Mouse (Mus musculus) liver, adult (tissue): ENCODE measurements at regions not wholly inside any gene's neighbourhood (a gene's known extent, or its start where the extent isn't known, plus 50 kb on each side); places are given as distances from the start of the nearest gene placed in this dataset.

Source experiments
- GATA4 ChIP-seq: IDR thresholded peaks from 2 replicates; pipeline ENCODE4 v1.6.1; 2014; ENCODE audit warnings: mild to moderate bottlenecking, low read length; ENCODE audit not compliant: insufficient replicate concordance

DNA sequence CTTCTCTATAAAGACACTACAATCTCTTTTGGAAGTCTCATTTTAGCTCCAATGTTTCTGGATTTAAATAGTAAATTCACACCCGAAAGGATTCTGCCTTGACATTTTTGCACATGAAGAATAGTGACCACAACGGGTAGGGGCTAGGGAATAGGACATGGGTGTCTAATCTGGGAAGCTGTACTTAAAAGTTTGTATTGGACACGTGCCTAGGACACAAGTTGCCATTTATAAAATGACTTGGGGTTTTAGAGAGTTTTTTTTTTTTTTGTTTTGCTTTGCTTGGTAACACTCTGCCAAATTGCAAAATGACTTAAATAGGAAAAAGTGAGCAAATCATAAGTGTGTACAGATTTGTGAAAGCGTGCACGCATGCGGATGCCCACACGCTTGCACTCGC lies 93.8 kb upstream of the Pkn2 start:
- TF ChIP-seq GATA4 = no peak

DNA sequence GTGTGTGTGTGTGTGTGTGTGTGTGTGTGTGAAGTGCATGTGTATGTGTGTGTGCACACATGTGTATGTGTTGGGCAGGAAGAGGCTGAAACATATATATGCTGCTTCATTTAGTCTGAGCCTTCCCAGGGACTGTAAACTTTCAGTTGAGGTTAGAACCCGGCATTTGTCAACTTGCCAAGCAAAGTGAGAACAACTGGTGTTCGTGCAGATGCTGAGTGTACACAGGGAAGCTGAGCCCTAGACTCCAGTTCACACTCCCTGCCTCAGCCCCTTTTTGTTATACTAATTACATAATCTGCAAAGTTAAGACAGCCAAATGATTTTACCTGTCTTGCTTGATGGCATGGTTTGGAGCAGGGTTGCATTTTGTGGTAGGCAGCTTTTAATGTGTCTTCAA lies 87.7 kb upstream of the Pkn2 start:
- TF ChIP-seq GATA4 = no peak

DNA sequence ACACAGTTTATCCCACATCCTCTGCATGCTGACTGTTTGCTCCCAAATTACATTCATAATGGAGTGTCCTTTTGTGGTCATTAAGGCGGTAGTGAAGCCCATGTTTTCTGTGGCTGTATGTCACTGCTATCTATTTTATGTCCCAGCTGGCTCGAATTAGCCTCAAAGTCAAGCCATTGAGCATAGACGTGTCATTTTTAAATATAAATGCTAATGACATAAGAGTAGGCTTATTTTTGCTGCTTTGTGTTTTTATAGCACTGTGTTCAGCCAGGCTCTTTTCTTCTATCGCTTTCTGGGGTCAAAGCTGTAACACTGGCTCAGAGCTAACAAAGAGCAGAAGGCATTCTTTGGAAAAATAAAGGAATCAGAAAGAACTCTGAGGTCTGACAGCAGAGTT lies 83.8 kb upstream of the Pkn2 start:
- no peak for TF ChIP-seq GATA4

DNA sequence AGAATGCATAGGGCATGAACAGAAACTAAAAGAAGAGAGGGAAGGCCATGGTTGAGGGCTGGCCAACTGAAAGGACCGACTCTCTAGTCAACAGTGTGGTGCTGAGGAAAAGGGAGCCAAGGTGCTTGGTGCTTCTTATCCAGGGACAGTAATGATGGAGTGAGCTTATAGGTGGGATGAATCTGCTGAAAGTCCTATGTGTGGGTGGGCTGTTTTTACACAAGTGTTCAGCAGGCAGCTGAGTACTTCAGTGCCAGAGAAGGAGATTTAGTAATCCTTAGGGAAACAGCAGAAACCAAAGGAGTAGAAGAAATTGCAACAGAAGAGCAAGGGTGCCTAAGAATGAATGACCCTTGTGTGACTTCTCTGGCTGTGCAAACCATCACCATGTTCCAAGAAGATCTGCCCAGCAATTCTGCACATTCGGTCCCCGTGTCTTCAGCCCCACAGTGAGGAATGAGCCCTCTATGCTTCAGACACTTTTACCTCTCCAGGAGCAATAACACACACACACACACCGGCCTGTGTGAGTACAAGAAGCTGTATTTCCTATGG lies 82.1 kb upstream of the Pkn2 start:
- TF ChIP-seq GATA4 = no peak

DNA sequence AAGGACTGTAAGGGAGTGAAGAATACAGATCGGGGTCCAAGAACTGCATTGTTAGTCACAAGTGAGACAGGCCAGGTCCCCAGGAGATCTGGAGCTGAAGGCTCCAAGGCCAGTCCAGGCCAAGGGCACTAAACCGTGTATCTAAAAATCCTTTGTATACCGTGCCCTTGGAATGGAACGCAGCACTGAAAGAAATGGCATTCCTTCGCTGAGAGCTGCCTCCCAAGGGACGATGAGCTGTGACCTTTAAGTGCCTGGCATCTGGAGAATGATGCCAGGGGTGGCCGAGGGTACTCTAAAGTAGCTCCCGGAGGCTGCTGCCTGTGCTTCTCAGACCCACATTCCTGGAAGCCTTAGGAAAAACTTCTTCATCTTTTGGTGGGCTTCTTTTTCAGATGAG lies 76.0 kb upstream of the Pkn2 start:
- TF ChIP-seq GATA4 = no peak

DNA sequence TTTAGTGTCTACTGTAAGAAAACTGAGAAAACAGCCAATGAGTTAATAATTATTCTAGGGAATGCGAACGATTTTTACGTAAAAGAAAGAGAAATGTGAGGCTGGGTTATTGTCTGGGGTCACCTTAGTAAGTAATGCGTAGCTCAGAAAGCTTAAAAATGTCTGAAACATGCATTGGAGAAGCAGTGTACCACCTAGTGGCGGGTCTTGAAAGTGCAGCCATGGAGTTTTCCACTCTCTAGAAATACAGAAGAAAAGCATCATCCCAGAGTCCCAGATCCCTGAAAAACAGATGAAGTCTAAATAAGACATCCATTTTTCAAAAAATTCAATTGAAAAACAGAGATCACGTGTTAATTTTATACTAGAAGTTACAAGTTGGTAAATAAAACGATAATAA lies 67.0 kb upstream of the Pkn2 start:
- TF ChIP-seq GATA4 = no peak

DNA sequence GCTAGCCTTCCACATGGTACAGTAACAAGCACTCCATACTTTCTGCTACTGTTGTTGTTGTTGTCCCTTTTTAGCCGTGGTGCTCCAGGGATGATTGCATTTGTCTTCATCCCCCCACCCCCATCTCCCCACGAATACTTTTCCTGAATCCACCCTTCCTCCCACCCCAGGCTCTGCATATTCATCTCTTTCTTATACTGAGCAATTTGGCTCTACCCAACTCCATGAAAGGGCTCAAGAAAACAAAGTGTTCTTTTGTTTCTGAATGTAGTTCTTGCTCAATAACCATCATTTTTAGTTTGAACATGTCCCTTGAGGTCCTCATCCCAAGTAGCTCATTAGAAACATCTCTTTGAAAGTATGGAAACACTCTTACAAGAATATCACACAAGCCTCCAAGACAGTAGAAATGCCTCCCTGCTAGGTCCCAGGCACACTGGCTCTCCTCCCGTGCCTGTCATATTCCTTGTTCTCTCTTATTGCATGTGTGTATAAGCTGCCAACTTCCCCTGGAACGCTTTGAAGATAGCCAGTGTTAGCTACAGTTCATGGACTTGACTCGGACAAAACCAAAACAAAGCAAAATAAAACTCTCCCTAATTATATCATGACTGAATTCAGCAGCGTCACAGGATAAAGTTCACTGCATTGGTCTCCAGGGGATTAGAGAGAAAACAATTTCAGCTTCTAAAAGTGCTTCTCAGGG lies 59.7 kb upstream of the Pkn2 start:
- TF ChIP-seq GATA4 = no peak

DNA sequence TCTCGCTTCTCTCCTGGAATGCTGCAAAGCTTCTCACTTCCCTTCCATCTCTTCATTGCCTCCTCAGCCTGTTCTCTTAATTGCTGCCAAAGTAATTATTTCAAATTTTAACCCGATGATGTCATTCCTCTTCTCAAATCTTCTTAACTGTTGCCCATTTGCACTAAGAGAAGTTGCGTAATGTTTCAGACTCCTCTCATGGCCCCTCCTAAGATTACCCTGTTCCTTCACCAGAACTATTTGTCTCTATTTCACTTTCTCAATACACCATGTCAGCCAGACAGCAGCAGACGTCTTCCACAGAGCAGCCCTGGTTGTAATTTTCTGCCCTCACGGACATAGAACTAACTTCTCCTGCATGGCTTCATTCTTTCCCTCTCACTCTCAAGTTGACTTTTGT lies 59.1 kb upstream of the Pkn2 start:
- no peak for TF ChIP-seq GATA4

DNA sequence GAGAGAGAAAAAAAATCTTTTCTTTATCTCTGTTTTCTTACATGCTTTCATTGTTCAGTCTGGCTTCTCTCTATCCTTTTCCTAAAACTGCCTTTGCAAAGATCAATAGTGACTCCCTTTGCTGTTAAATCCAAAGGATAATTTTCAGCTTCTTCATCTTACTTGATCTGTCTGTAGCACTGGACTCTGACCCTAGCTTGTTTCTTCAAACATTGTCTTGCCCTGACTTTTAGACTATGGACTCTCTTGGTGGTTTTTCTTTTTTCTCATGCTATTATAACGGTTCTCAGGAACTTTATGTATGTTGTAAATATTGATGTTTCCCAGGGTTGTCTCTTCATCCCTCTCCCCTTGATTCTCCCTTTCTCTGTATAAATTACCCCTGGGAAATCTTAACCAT lies 58.0 kb upstream of the Pkn2 start:
- no peak for TF ChIP-seq GATA4

DNA sequence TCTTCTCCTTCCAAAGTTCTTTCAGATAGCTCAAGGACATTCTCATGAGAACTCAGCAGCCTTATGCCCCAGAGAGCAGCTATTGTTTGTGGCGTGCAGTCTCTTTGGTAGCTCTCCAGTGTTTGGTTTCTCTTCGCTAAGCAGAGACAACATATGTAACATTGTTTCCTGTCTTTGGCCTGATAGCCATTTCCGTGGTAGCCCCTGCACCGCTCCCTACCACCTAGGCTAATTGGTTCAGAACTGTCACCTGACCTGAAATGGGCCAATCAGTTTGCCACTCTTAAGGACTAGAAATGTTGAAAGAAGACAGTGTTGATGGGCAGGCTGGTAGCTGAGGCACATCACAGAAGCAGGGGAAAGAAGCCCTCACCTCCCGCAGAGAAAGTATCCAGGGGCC lies 54.1 kb upstream of the Pkn2 start:
- no peak; the same call in 1 of the 2 replicates for TF ChIP-seq GATA4

DNA sequence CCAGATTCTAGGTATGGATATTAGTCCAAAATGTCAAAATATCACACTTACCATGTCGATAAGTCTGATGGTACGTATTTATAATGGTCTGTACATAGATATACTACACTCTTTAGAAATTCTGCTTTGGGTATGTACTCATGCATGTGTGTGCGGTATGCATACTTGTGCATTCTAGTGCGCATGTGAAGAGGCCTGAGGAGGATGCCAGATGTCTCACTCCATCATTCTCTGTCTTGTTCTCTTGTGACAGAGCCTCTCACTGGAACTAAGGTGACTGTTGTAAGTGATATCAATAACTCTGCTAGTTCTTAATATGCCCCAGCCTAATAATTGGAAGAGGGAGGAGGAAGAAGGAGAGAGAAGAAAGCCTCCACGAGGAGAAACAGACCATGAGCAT lies 52.5 kb upstream of the Pkn2 start:
- no peak for TF ChIP-seq GATA4

DNA sequence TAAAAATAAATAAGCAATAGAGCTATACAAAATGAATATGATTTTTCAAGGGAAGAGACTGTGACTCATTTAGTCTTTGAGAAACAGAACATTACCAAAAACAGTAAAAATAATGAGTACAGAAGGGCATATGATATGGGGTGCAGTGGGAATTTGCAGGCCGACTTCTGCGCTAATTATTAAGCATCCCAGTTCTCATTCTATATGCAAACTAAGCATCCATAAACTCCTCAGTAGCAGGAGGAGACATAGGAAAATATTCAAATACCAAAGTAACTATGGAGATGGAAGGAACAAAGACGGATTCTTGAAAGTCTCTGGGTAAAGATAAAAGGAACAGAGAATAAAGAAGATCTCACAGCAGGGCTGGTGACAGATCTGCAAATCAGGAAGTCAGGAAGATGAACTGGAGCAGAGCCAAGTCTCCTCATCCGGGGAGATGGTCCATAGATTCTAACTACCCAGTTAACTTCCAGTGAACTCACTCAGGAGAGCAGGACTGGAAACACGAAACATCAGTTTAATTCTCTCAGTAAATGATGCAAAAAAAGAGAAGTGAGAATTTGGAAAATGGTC lies 52.0 kb upstream of the Pkn2 start:
- no peak for TF ChIP-seq GATA4
